Mouse (Mus musculus) C3H10T1/2 (cell line): ENCODE data around the gene Olfr938. TPM values are rescaled to one million over a fixed set of nuclear protein-coding genes. Genes with fewer than 3 reads are reported as not detected.

ENCODE experiments used
- polyA plus RNA-seq, 2 experiments: library from polyadenylated mRNA; unstranded; fragments of >200 nt; fragmentation: generic; extraction: Trizol; gene quantifications; one replicate each; pipeline ENCODE4 v1.2.1; 2012; ENCODE audit warnings: missing spikeins in 2 of 2

Gene Olfr938
- polyA plus RNA-seq, result not detected

GRCm38 (mm10) chr9:39078787-39079186 lies at the start of gene Olfr938:
Gene Olfr938, minus strand, starts transcription at chr9:39078887.

GRCm38 (mm10) chr9:39127831-39128230 lies 49.1 kb upstream of the Olfr938 start, which contains the start of gene Olfr27:
Gene Olfr27, plus strand, starts transcription at chr9:39128131.

GRCm38 (mm10) chr9:39064851-39065250 lies 13.8 kb downstream of the Olfr938 start, which contains the start of gene Olfr937:
Gene Olfr937, minus strand, starts transcription at chr9:39064951.

Other genes with a start within 250 kb of the Olfr938 start
- gene Olfr924, start 234.4 kb downstream of the Olfr938 start, polyA plus RNA-seq, result not detected
- not detected for gene Olfr26, start 223.8 kb downstream of the Olfr938 start, polyA plus RNA-seq
- gene Olfr926, start 201.8 kb downstream of the Olfr938 start, polyA plus RNA-seq, result not detected
- not detected for gene Olfr930, start 149.1 kb downstream of the Olfr938 start, polyA plus RNA-seq
- not detected for gene Olfr933, start 106.6 kb downstream of the Olfr938 start, polyA plus RNA-seq
- not detected for gene Olfr934, start 90.6 kb downstream of the Olfr938 start, polyA plus RNA-seq
- not detected for gene Olfr935, start 79.2 kb downstream of the Olfr938 start, polyA plus RNA-seq
- not detected for gene Olfr146, start 55.5 kb downstream of the Olfr938 start, polyA plus RNA-seq
- not detected for gene Olfr937, start 13.9 kb downstream of the Olfr938 start, polyA plus RNA-seq
- gene Olfr27, start 49.2 kb upstream of the Olfr938 start, polyA plus RNA-seq, result not detected
- not detected for gene Olfr943, start 87.4 kb upstream of the Olfr938 start, polyA plus RNA-seq
- gene Olfr944, start 123.0 kb upstream of the Olfr938 start, polyA plus RNA-seq, result not detected
- gene Olfr1537, start 171.1 kb upstream of the Olfr938 start, polyA plus RNA-seq, result not detected
- not detected for gene Olfr945, start 197.9 kb upstream of the Olfr938 start, polyA plus RNA-seq
- not detected for gene Olfr948, start 247.2 kb upstream of the Olfr938 start, polyA plus RNA-seq